Mouse (Mus musculus): Measurements from ENCODE around the gene Adam15.
A peak's percentile ranks its signal among the peaks of the same experiment; 100 is the strongest.

Gene Adam15

GRCm38 (mm10) chr3:89321183-89322130 is 28.3 kb downstream of the Adam15 start:
- no peak for DNase-seq

GRCm38 (mm10) chr3:89320581-89321182 is 29.1 kb downstream of the Adam15 start:
- no peak for DNase-seq

- DNase-seq: no peak
Observed at GRCm38 (mm10) chr3:89319591-89320350, 30.0 kb downstream of the Adam15 start.

- DNase-seq: no peak
Observed at GRCm38 (mm10) chr3:89318971-89319590, 30.7 kb downstream of the Adam15 start.

GRCm38 (mm10) chr3:89318316-89318715 is 31.5 kb downstream of the Adam15 start:
- no peak for DNase-seq

- no peak for DNase-seq
Observed at GRCm38 (mm10) chr3:89317246-89317645, 32.5 kb downstream of the Adam15 start.

GRCm38 (mm10) chr3:89316833-89317232 is 33.0 kb downstream of the Adam15 start:
- DNase-seq: peak; percentile 82

- DNase-seq: peak; percentile 30
Observed at GRCm38 (mm10) chr3:89315930-89316831, 33.6 kb downstream of the Adam15 start.

- peak; percentile 70 for DNase-seq
Observed at GRCm38 (mm10) chr3:89315195-89315929, 34.4 kb downstream of the Adam15 start.

- no peak for DNase-seq
Observed at GRCm38 (mm10) chr3:89314791-89315190, 35.0 kb downstream of the Adam15 start.

GRCm38 (mm10) chr3:89314340-89314739 is 35.5 kb downstream of the Adam15 start:
- no peak for DNase-seq

- peak; percentile 65 for DNase-seq
Observed at GRCm38 (mm10) chr3:89308089-89308488, 41.7 kb downstream of the Adam15 start.

GRCm38 (mm10) chr3:89305551-89306325 is 44.1 kb downstream of the Adam15 start:
- DNase-seq: no peak

- no peak for DNase-seq
Observed at GRCm38 (mm10) chr3:89305105-89305504, 44.7 kb downstream of the Adam15 start.

GRCm38 (mm10) chr3:89304440-89304839 is 45.4 kb downstream of the Adam15 start:
- no peak for DNase-seq

GRCm38 (mm10) chr3:89300514-89300913 is 49.3 kb downstream of the Adam15 start:
- no peak for DNase-seq

- no peak for DNase-seq
Observed at GRCm38 (mm10) chr3:89300071-89300470, 49.7 kb downstream of the Adam15 start.

- no peak for DNase-seq
Observed at GRCm38 (mm10) chr3:89299499-89299898, 50.3 kb downstream of the Adam15 start.

GRCm38 (mm10) chr3:89298908-89299307 is 50.9 kb downstream of the Adam15 start:
- DNase-seq: no peak

GRCm38 (mm10) chr3:89296761-89297396 is 52.9 kb downstream of the Adam15 start:
- DNase-seq: no peak

Measured in cerebellum, adult 8-10 months (tissue).